Mouse (Mus musculus) megakaryocyte, adult 5-6 weeks (primary cell): ENCODE measurements around the gene Tomm40l. TPM values are rescaled to one million over a fixed set of nuclear protein-coding genes. Genes with fewer than 3 reads are reported as not detected.

Source experiments
- ATAC-seq: 2 replicates; pipeline ENCODE4 v1.8.0; 2016; ENCODE audit warnings: mild to moderate bottlenecking, inconsistent platforms; ENCODE audit not compliant: poor library complexity, severe bottlenecking
- total RNA-seq, 2 experiments: library from RNA; stranded (forward) in 1 of 2; stranded (reverse) in 1 of 2; fragments of 153-499, 151-499 nt in 1 of 2; fragments of 221-1000, 200-1000 nt in 1 of 2; gene quantifications; 2 replicates each; pipeline versions ENCODE4 v1.2.3 to v1.2.4; 2015 to 2017

The Tomm40l gene
- total RNA-seq (2015) (7.3 and 8.2 TPM in 2 replicates), total RNA-seq (2017) (8.5 and 14.4 TPM in 2 replicates)

DNA sequence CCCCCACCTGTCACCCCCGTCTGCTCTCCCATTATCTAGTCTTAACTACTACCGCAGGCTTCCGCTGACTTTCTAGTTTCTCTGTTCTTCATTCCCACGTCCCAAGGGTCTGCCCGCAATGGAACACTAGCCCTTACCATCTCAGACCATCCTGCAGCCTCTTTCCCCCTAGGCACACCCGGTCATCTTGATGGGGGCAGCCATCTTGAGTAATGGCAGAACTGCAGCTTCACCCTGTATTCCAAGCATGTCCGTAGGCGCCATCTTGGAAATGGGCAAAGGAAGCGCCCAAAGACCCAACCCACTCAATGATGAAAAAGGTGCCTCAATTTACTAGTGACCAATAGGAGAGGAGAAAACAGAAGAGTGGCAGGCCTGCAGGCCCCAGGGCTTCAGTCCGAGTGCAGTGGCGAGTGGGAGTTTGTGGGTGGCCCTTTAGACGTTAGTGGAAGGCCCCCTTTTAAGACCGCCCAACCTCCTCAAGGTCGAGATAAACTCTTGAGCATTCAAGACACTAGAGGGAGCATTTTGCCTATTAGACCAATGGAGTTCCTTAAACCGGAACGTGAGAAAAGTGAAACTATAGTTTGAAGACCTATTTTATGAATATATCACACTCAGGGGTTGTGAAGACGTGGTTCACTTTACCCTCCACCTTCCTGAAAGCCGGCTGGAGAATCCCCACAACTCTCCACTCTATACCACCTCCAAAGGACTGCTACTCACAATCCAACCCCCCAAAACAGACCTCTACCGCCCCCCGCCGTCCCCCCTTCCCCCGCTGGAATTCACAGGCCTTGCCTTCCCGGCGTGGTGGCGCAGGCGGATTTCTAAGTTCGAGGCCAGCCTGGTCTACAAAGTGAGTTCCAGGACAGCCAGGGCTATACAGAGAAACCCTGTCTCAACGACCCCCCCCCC lies at the start of gene Tomm40l:
TSS of gene Tomm40l (minus strand) at position 277 of the 918 bp plus-strand sequence.
- ATAC-seq = peak; percentile 93

DNA sequence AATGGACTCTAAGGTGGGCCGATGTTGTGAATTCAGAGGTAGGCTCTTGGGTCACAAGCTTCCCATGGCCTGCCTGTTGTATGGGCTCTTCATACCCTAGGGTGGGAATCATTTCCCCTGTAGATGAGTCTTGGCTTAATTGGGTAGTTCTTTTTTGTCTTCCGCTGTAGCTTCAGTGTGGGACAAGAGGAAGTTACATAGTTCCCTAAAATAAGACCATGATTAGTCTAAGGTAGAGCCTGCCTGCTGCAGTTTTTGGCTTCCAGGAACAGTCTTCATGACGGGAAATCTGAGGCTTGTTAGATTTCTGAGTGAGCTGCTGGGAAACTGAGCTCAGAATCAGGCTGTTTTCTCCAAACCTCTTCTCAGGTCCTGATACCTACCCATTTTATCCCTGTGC lies 49.8 kb upstream of the Tomm40l start:
- peak; percentile 40 for ATAC-seq

DNA sequence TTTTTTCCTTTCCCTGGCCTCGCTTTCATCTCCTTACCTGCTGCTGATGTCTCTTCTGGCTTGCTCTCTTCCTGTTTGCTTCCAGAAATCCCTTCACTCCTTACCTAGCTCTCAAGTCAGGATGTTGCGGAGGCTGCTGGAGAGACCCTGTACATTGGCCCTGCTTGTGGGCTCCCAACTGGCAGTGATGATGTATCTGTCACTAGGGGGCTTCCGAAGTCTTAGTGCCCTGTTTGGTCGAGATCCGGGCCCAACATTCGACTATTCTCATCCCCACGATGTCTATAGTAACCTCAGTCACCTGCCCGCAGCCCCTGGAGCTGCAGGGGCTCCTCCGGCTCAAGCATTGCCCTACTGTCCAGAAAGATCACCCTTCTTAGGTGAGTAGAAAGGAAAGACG lies 49.3 kb upstream of the Tomm40l start:
- ATAC-seq = no peak

DNA sequence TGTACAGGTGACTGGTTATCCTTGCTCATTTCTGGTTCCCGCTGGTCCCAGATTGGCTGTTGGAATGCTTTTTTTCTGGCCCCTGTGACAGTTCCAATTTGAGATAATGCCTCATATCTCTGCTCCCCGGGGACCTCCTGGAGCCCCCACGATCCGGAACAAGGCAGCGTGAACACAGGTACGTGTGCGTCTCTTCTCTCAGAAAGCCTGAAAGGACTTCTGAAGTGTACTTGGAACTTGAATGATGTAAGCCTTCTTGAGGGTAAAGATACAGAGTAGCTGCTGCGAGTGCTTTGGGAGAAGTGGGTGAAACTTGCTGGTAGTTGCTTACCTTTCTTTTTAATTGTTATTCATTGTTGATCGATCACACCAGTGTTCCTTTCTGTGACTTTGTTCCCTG lies 48.9 kb upstream of the Tomm40l start:
- no peak for ATAC-seq

DNA sequence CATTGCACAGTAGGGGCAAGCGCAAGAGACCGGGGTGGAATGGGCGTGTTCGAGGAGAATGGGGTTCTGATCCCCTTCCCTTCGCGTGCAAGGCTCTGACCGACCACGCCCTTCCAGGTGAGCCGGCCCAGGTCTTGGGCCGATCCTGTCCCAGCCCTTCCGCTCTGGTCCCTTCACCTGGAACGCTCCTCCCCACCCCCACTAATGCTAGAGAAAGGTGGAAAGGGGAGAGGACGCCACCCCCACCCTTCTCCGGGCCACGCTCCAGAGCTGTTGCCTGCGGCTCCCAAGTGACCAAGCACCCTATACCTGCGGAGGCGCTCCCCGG lies 48.2 kb upstream of the Tomm40l start:
- peak; percentile 33 for ATAC-seq

DNA sequence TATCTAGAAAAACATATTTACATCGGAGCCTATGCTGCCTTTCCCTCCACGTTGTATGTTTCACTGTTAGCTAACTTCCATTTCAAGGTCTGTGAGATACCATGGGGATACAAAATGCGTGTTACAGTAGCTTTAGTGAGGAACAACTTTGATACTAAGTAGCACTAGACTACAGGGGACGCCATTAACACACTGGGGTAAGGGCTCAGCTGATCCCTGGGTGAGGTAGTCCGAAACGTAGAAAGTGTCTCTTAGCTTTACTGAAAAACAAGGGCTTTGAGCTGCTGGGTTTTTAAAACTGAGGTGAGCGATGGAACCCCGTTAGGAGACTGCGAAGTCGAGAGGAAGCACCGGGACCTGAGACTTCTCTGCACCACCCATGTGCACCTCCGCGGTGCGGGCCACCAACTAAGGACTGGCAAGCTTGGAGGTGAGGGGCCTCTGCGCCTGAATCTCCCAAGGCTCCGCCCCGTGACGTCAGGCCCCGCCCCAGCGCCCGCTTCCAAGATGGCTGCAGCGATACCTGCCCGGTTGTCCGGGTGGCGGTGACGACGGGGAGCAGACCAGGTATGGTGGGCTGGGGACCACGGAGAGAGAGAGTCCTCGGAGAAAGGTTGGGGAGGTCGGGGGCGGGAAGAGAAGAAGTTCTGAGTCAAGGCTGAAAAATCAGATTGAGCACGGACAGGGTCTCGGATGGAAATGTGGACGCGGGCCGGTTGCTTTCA lies 47.7 kb upstream of the Tomm40l start, which contains the start of gene B4galt3:
TSS of gene B4galt3 (plus strand) at position 481 of the 725 bp plus-strand sequence.
- ATAC-seq = peak; percentile 87

DNA sequence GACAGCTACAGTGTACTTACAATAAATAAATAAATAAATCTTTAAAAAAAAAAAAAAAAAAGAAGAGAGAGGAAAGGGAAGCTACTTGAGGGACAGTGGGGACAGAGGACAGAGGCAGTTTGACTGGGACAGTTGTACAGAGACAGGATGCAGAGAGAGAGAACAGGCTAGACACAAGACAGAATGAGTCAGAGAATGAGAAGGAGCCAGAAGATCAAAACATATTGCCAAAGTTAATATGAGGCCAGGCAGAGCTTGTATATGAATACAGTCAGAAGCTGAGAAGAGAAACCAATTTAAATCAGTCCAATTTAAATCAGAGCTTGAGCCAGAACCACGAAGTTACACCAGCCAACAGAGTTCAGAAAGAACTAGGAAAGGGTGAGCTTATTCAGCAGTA lies 46.0 kb upstream of the Tomm40l start:
- ATAC-seq = no peak

DNA sequence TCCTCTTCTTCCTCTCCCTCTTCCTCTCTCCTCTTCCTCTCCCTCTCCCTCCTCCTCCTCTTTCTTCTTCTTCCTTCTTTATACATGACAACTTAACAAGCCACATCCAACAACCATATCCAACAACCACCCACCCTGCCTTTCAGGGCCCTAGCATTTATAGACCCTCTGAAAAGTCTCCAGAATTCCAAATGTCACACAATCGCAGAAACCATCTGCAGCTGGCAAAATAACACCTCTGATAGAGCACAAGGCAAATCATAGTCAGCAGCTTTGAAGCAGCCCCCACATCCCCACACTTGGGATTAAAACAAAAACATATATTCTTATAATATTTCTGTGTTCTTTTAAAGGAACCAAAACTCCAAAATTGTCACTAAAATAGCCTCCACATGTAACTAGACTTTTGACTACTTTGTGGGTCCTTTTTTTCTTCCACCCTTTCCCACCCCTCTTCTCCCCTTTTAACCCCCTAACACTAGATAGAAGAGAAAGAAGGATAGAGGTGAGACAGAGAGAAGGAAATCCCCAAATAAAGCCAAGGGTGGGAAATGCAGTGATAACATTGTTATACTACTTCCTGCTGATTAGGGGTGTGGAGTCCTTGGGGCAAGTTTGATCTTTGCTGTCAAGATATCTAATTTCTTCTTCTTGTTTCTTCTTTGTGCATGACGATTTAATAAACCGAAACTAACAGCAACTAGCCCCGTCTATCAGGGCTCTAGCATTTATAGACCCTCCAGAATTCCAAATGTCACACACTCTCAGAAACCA lies 43.8 kb upstream of the Tomm40l start:
- no peak for ATAC-seq

DNA sequence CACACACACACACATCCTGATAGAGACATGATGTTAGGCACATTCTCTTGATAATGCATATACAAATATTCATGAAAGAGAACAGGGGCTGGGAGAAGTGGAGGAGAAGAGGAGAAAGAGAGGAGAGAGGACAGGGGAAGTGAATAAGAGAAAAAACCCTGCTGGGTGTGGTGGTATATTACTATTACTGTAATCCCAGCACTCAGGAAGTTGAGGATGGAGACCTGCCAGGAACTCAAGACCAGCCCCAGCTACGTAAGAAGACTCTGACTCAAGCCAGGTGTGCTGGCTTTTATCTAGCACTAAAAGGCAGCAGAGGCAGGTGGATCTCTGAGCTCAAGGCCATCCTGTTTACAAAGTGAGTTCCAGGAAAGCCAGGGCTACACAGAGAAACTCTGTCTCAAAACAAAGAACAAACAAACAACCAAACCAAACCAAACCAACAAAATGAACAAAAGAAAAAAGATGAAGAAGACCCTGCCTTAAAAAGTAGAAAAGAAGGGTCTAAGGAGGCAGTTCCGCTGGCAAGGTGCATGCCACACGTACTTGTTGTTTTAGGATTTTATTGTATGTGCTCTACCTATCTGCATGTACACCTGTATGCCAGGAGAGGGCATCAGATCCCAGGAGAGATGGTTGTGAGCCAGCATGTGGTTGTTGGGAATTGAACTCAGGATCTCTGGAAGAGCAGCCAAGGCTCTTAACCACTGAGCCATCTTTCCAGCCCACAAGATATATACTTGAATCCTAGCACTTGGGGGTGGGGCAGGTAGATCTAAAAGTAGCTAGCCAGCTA lies 41.5 kb upstream of the Tomm40l start:
- peak; percentile 54; the same call in 1 of the 2 replicates for ATAC-seq

DNA sequence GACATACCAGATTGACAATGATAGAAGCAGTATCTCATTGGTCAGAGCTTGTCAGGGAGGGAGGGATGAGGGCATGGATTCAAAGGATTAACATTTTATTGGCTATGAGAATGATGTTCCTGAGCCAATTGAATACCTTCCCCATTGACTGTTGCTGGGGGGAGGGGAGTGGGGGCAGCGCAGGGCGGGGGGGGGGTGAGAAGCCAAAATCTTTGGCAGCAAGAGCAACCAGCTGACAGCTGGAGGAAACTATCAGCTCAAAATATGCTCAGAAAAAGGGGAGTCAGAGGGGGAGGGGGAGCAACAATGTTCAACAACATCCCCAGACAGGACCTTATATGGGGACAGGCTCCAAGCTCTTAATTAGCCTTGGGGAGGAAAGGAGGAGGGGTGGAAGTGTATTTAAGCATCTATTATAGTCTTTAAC lies 40.9 kb upstream of the Tomm40l start:
- ATAC-seq = no peak

DNA sequence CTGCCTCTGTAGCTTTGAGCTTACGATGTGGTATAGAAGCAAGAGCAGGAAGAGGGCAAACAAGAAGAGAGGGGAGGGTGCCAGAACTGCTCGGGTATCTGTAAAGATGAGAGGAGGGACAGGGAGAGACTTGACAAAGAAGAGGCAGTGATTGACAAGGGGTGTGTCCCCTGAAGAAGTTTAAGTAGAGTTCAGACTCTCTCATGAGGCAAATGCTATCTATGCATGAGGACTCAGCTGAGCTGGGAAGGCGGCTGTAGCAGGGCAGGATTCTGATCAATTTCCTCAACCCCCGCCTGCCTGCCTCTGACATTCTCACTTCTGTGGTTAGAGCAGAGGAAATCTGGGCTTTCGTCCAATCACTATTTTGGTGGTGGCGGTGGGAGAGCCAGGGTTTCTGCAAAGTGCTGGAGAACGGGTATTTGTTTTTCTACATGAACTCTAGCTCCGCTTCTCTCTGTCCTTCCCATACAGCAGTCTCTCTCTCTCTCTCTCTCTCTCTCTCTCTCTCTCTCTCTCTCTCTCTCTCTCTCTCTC lies 40.3 kb upstream of the Tomm40l start:
- ATAC-seq = 0 out of 2 replicates have a peak, but pooled peaks have one; percentile 15

DNA sequence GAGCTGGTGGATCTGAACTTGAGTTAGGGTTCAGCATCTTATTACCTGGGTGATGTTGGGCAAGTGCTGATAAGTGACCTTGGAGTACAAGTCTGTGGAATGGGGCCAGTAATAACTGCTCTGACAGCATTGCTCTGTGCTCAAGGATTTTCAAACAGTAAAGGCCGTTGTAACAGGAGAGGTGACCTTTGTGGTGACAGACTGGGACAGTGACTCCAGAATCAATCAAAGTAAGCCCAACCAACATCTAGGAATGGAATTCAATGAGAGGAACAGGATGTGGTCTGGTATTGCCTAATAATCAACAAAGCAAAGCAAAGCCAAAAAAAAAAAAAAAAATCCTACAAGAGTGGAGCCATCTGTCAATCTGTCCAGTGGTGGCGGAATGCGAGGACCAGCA lies 38.0 kb upstream of the Tomm40l start:
- ATAC-seq = 0 out of 2 replicates have a peak, but pooled peaks have one; percentile 16

DNA sequence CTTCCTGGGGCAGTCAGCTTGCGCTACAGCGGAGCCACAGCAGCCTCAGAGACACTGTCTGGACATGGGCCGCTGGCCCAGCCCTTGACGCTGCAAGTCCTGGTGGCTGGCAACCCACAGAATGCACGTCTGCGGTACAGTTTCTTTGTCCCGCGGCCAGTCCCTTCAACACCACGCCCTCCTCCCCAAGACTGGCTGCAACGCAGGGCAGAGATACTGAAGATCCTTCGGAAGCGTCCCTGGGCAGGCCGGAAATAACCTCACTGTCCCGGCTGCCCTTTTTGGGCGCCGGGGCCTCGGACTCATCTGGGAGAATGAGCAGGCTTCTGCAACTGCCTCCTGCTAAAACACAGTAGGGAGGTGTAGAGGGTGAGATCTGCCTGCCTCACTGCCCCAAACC lies 36.6 kb upstream of the Tomm40l start:
- no peak for ATAC-seq

DNA sequence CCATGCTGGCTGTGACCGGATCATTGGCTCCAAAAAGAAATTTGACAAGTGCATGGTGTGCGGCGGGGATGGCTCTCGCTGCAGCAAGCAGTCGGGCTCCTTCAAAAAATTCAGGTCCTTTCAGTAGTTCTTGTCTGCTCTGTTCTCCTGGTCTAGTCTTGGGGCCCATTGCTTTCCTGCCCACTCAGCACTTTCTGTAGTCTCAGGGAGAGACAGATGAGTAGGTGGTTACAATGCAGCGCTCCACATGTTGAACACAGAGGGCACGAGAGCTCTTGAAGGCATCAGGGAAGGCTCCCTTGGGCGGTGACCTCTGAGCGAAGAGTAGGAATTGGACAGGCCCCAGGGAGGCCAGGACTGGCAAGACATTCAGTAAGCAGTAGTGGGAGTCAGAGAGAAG lies 35.5 kb upstream of the Tomm40l start:
- no peak for ATAC-seq

DNA sequence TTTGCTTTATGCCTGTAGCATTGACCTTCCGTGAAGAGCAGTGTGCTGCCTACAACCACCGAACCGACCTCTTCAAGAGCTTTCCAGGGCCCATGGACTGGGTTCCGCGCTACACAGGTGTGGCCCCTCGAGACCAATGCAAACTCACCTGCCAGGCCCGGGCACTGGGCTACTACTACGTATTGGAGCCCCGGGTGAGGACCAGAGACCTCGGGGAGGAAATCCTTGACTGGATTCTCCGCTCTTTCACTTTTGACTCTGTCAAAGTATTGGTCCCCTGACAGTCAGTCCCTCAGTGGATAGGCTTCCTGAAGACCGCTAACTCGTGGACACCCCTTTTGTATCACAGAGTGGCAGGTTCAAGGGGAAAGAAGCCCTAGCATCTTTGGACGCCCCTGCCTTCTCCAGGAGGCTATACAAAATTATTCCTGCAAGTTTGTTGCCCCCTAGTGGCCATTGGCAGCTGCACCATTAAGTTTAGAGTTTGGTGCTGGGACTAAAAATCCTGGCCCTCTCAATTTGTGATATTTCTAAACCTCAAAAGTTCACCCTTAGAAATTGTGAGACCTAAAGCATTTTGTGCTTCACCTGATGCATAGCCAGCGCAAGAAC lies 34.7 kb upstream of the Tomm40l start:
- peak; percentile 74 for ATAC-seq

DNA sequence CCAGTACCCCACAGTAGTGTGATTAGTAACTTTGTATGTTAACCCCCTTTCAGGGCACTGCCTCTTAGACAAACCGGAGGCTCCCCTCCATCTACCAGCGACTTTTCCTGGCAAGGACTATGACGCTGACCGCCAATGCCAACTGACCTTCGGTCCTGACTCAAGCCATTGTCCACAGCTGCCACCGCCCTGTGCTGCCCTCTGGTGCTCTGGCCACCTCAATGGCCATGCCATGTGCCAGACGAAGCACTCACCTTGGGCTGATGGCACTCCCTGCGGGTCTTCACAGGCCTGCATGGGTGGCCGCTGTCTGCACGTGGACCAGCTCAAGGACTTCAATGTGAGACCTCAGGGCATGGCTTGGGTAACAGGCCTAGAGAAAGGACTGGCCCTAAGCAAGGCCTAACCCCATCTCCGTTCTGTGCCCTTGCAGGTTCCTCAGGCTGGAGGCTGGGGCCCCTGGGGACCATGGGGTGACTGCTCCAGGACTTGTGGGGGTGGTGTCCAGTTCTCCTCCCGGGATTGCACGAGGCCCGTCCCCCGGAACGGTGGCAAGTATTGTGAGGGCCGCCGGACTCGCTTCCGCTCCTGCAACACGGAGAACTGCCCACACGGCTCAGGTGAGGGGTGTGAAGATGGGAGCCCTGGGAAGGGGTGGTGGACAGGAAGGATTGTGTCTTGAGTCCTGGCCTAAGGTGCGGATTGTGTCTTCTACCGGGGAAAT lies 33.9 kb upstream of the Tomm40l start:
- ATAC-seq = no peak

DNA sequence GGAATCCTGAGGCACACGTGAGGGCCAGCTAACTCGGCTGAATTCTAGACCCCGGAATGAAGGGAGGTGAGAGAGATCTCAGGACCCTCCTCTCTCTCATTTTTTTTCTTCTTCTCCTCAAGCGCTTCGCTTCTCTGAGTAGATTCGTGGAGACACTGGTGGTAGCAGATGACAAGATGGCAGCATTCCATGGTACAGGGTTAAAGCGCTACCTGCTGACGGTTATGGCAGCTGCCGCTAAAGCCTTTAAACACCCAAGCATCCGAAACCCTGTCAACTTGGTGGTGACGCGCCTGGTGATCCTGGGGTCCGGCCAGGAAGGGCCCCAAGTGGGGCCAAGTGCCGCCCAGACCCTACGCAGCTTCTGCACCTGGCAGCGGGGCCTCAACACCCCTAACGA lies 30.1 kb upstream of the Tomm40l start:
- ATAC-seq = no peak

DNA sequence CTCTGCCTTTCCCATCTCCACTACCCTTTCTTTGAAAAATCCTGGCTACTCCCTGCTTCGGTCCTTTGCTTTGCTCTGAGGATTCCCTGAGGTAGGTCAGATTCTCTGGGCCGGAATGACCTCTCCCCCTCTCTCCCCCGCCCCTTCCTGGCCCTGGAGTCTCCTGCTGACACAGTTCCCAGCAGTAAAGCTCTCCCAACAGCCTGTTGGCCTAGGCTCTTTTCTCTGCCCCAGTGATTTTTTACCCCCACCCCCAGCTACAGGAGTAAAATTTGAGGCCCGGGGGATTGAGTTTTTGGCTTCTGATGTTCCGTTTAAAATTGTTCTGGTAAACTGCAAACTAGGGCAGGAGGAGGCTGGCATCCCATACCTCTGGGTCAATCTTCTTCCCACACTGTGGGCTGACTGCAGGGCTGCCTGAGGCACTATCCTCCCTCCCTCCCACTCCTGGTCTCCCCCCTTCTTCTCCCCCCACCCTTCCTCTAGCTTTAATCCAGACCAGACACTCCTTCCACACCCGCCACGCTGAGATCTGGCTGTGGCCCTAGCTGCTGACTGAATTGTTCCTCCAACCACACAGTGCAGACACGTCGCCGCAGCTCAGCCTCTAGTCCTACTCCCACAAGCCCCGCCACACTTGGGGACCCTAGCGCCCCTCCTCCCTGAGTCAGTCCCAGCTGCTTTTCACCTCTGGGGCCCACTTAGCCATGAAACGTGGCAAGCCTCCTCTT lies 29.4 kb upstream of the Tomm40l start:
- ATAC-seq = no peak
